Mouse (Mus musculus): Measurements from ENCODE around the gene Kif26b. TPM values are rescaled to one million over a fixed set of nuclear protein-coding genes. Genes with fewer than 3 reads are reported as not detected.

Kif26b gene
- polyA plus RNA-seq, 1 experiment, result 0.16 TPM

DNA sequence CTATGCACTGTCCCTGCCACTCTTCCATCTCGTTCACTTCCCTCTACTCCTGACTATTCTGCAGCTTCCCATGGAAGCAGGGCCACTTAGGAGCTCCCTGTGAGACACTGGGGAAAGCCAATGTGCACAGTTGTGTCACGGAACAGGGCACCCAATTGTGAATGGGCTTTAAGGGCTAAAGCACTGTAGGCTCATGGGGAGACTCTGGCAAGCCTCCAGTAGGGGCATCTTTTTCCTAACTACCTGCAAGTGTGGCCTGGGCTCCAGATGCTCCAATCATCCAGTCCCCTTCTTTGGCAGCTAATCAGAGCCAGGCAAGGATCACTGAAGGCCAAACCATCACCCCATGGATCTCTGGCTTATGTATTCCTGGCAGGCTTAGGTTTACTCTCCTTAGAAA is 191.9 kb downstream of the Kif26b start:
- no peak overlapping the region for H3K27ac ChIP-seq (ENCODE audit: control insufficient read depth, insufficient read depth, low read length)
- no peak overlapping the region for H3K4me3 ChIP-seq (ENCODE audit: control insufficient read depth, insufficient read depth, low read length)
- H3K4me1 ChIP-seq (replicated peaks; ENCODE audit: control insufficient read depth, insufficient read depth, low read length), result no peaks in the 10 kb centered on the region
- H3K36me3 ChIP-seq (ENCODE audit: control insufficient read depth, insufficient read depth, low read length), result no peaks in the 10 kb centered on the region
- 84% methylated on average over 2 of the region's 2 CpGs for WGBS
- TF ChIP-seq POLR2A (IDR thresholded peaks at IDR 0.05; ENCODE audit: control insufficient read depth, extremely low read depth, insufficient read depth, low read length, poor library complexity) (no peak), CTCF (IDR thresholded peaks at IDR 0.05; ENCODE audit: borderline replicate concordance, control insufficient read depth, extremely low read depth, insufficient read depth, low read length, poor library complexity) (no peak)
- DNase-seq, result no peak
- H3K27me3 ChIP-seq (ENCODE audit: control insufficient read depth, insufficient read depth, low read length), result no peaks in the 10 kb centered on the region

DNA sequence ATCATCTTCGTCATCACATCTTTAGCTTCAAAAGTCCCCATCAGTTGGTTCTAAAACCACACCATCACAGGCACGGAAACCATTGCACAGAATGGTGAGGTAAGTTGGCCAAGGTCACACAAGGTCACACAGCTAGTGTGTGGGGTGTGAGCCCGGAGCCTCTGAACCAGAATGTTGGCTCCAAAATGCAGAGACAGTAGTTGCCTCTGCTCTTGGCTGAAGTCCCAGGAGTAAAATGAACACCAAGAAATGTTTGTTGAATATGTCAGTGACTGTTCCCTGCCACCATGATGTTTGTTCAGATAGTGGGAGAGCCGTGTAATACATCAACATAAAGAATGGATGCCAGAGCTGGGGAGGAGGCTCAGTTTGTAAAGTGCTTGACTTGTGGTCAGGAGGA is 193.9 kb downstream of the Kif26b start:
- 92% methylated on average over 4 of the region's 4 CpGs for WGBS
- no peak for DNase-seq
- H3K4me1 ChIP-seq (replicated peaks; ENCODE audit: control insufficient read depth, insufficient read depth, low read length), result no peaks in the 10 kb centered on the region
- no peaks in the 10 kb centered on the region for H3K27me3 ChIP-seq (ENCODE audit: control insufficient read depth, insufficient read depth, low read length)
- H3K27ac ChIP-seq (ENCODE audit: control insufficient read depth, insufficient read depth, low read length), result no peak overlapping the region
- no peaks in the 10 kb centered on the region for H3K36me3 ChIP-seq (ENCODE audit: control insufficient read depth, insufficient read depth, low read length)
- no peak overlapping the region for H3K4me3 ChIP-seq (ENCODE audit: control insufficient read depth, insufficient read depth, low read length)
- TF ChIP-seq CTCF (IDR thresholded peaks at IDR 0.05; ENCODE audit: borderline replicate concordance, control insufficient read depth, extremely low read depth, insufficient read depth, low read length, poor library complexity), result no peak
- no peak for TF ChIP-seq POLR2A (IDR thresholded peaks at IDR 0.05; ENCODE audit: control insufficient read depth, extremely low read depth, insufficient read depth, low read length, poor library complexity)

DNA sequence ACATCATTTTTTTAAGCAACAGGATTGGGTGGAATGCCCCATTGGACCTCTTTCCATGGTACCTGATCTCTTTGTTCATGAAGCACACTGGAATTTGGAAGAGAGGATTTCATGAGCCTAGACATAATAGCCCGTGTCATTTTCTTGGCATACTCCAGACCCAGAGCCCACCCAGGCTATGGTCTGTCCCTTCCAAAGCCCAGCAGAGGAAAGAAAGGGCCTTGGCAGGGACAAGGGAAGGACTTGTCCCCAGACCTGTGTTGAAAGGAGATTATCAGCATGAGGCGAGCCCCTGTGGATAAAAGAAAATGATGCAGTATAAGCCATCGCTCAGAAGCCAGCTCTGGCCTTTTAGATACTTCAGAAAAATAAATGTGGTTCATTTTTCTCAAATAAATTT is 196.6 kb downstream of the Kif26b start:
- TF ChIP-seq CTCF (IDR thresholded peaks at IDR 0.05; ENCODE audit: borderline replicate concordance, control insufficient read depth, extremely low read depth, insufficient read depth, low read length, poor library complexity) (no peak), POLR2A (IDR thresholded peaks at IDR 0.05; ENCODE audit: control insufficient read depth, extremely low read depth, insufficient read depth, low read length, poor library complexity) (no peak)
- 93% methylated on average over 3 of the region's 3 CpGs for WGBS
- H3K36me3 ChIP-seq (ENCODE audit: control insufficient read depth, insufficient read depth, low read length), result no peaks in the 10 kb centered on the region

DNA sequence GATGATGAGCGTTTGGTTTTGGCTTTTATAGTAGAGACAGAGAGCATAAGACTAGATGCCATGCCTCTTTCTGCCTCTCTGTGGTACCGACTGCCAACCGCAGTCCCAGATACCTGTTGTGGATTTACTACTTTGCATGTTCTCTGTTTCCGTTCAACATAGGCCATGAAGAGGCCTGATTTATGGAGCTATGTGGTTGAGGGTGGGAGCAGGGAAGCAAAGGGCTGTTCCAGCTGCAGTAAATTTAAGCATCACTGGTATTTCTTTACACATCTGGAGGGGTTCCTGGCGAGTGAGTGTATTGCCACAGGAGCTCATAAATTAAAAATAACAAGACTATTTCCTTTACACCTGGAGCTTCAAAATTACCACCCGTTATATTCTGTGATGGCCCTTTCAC is 199.3 kb downstream of the Kif26b start:
- no peaks in the 10 kb centered on the region for H3K4me1 ChIP-seq (replicated peaks; ENCODE audit: control insufficient read depth, insufficient read depth, low read length)
- H3K27me3 ChIP-seq (ENCODE audit: control insufficient read depth, insufficient read depth, low read length), result no peaks in the 10 kb centered on the region
- 44% methylated on average over 6 of the region's 6 CpGs for WGBS
- H3K36me3 ChIP-seq (ENCODE audit: control insufficient read depth, insufficient read depth, low read length), result no peaks in the 10 kb centered on the region
- TF ChIP-seq POLR2A (IDR thresholded peaks at IDR 0.05; ENCODE audit: control insufficient read depth, extremely low read depth, insufficient read depth, low read length, poor library complexity), result no peak
- no peak for TF ChIP-seq CTCF (IDR thresholded peaks at IDR 0.05; ENCODE audit: borderline replicate concordance, control insufficient read depth, extremely low read depth, insufficient read depth, low read length, poor library complexity)
- no peak overlapping the region for H3K27ac ChIP-seq (ENCODE audit: control insufficient read depth, insufficient read depth, low read length)
- no peak for DNase-seq
- no peak overlapping the region for H3K4me3 ChIP-seq (ENCODE audit: control insufficient read depth, insufficient read depth, low read length)

More for the DNA sequence above, 196.6 kb downstream of the Kif26b start:
- H3K27ac ChIP-seq (ENCODE audit: control insufficient read depth, insufficient read depth, low read length), result no peak overlapping the region
- no peaks in the 10 kb centered on the region for H3K27me3 ChIP-seq (ENCODE audit: control insufficient read depth, insufficient read depth, low read length)
- no peak for DNase-seq
- H3K4me3 ChIP-seq (ENCODE audit: control insufficient read depth, insufficient read depth, low read length), result no peak overlapping the region
- H3K4me1 ChIP-seq (replicated peaks; ENCODE audit: control insufficient read depth, insufficient read depth, low read length), result no peaks in the 10 kb centered on the region

DNA sequence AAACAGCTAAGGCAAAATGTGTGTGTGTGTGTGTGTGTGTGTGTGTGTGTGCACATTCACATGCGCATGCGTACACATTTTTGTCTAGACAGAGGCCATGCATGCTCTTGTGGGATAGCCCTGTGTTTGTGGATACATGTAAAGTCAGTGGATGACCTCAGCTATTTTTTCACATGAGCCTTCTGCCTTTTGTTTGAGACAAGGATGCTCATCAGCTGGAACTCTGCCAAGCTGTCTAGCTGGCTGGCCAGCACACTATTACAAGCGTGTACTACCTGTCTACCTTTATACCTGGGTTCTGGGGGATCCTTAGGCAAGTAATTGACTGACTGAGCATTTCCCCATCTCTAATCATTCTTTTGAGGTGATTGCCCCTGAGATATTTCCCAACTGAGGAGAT is 201.3 kb downstream of the Kif26b start:
- no peak overlapping the region for H3K4me3 ChIP-seq (ENCODE audit: control insufficient read depth, insufficient read depth, low read length)
- no peak overlapping the region for H3K27ac ChIP-seq (ENCODE audit: control insufficient read depth, insufficient read depth, low read length)
- no peak for DNase-seq
- no peaks in the 10 kb centered on the region for H3K36me3 ChIP-seq (ENCODE audit: control insufficient read depth, insufficient read depth, low read length)
- H3K27me3 ChIP-seq (ENCODE audit: control insufficient read depth, insufficient read depth, low read length), result no peaks in the 10 kb centered on the region
- H3K4me1 ChIP-seq (replicated peaks; ENCODE audit: control insufficient read depth, insufficient read depth, low read length), result no peaks in the 10 kb centered on the region
- TF ChIP-seq CTCF (IDR thresholded peaks at IDR 0.05; ENCODE audit: borderline replicate concordance, control insufficient read depth, extremely low read depth, insufficient read depth, low read length, poor library complexity) (no peak), POLR2A (IDR thresholded peaks at IDR 0.05; ENCODE audit: control insufficient read depth, extremely low read depth, insufficient read depth, low read length, poor library complexity) (no peak)
- 96% methylated on average over 3 of the region's 3 CpGs for WGBS

DNA sequence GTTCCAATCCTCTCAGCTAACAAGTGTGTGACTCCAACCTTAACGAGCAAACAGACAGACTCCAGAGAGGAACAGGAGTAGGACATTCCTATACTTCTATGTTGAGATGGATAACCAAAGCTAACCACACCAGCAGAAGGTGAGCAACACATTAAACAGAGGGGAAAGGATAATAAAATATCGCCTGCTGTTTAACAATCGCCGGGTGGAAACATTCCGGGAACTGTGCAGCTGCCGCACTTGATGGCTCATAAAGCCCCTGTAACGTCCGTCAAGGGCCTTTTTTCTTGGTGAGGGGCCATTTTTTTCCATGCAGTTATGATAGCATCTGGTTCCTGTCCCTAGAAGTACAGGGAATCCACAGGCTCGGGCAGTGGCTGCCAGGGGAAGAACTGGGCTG is 204.1 kb downstream of the Kif26b start:
- WGBS, result 86% methylated on average over 9 of the region's 9 CpGs
- H3K27ac ChIP-seq (ENCODE audit: control insufficient read depth, insufficient read depth, low read length), result no peak overlapping the region
- H3K4me1 ChIP-seq (replicated peaks; ENCODE audit: control insufficient read depth, insufficient read depth, low read length), result no peaks in the 10 kb centered on the region
- H3K36me3 ChIP-seq (ENCODE audit: control insufficient read depth, insufficient read depth, low read length), result no peaks in the 10 kb centered on the region
- H3K27me3 ChIP-seq (ENCODE audit: control insufficient read depth, insufficient read depth, low read length), result no peaks in the 10 kb centered on the region
- no peak overlapping the region for H3K4me3 ChIP-seq (ENCODE audit: control insufficient read depth, insufficient read depth, low read length)
- no peak for DNase-seq
- TF ChIP-seq POLR2A (IDR thresholded peaks at IDR 0.05; ENCODE audit: control insufficient read depth, extremely low read depth, insufficient read depth, low read length, poor library complexity), result no peak
- TF ChIP-seq CTCF (IDR thresholded peaks at IDR 0.05; ENCODE audit: borderline replicate concordance, control insufficient read depth, extremely low read depth, insufficient read depth, low read length, poor library complexity), result no peak

DNA sequence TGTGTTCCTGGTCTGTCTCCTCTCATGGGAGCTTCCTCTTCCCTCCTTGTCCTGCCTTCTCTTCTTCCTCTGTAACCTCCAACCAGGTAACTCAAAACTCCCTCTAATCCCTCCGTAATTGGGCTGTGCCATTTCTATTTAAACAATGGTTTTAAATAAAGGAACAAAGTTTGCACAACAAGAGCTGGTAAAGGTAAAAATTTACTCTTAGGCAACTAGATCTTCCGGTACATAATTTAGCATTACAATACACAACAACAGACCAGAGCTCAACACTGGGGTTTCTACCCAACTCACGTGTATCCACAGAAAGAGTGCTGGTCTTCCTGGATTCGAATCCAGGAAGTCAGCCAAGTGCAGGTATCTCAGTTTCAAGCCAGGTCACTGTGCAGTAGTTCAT is 205.7 kb downstream of the Kif26b start:
- Histone ChIP-seq H3K4me3 (ENCODE audit: control insufficient read depth, insufficient read depth, low read length) (no peak overlapping the region), H3K4me1 (replicated peaks; ENCODE audit: control insufficient read depth, insufficient read depth, low read length) (no peaks in the 10 kb centered on the region), H3K27me3 (ENCODE audit: control insufficient read depth, insufficient read depth, low read length) (no peaks in the 10 kb centered on the region), H3K27ac (ENCODE audit: control insufficient read depth, insufficient read depth, low read length) (no peak overlapping the region), H3K36me3 (ENCODE audit: control insufficient read depth, insufficient read depth, low read length) (no peaks in the 10 kb centered on the region)
- 80% methylated on average over 4 of the region's 4 CpGs for WGBS
- TF ChIP-seq CTCF (IDR thresholded peaks at IDR 0.05; ENCODE audit: borderline replicate concordance, control insufficient read depth, extremely low read depth, insufficient read depth, low read length, poor library complexity), result no peak
- TF ChIP-seq POLR2A (IDR thresholded peaks at IDR 0.05; ENCODE audit: control insufficient read depth, extremely low read depth, insufficient read depth, low read length, poor library complexity), result no peak
- no peak for DNase-seq
